Mouse (Mus musculus) embryonic facial prominence, embryonic 15.5 days (tissue): ENCODE results near the gene Olfr1347. TPM values are rescaled to one million over a fixed set of nuclear protein-coding genes. Genes with fewer than 3 reads are reported as not detected.
"Not testable (repeated sequence)": the region's sequence is repeated elsewhere in the genome, so short reads cannot be mapped to it uniquely, and the experiment has no call there.

ENCODE experiments used
- ATAC-seq: fragments of 200-750 bp; cut with Nextera tagmentation; 2 replicates; pipeline ENCODE4 v1.8.0; 2017; ENCODE audit warnings: low read depth, moderate TSS enrichment; ENCODE audit not compliant: insufficient number of reproducible peaks, low FRiP score, low TSS enrichment
- H3K27ac ChIP-seq: fragments of 300-500 bp; sonication (generic); replicated peaks from 2 replicates; pipeline ENCODE4 v1.5.1; 2015; ENCODE audit warnings: mild to moderate bottlenecking, inconsistent platforms
- H3K27me3 ChIP-seq: fragments of 300-500 bp; sonication (generic); 2 replicates; pipeline ENCODE4 v1.6.1; 2015; ENCODE audit warnings: inconsistent platforms
- H3K36me3 ChIP-seq: fragments of 300-500 bp; sonication (generic); 2 replicates; pipeline ENCODE4 v1.6.1; 2015; ENCODE audit warnings: mild to moderate bottlenecking, inconsistent platforms
- H3K4me1 ChIP-seq: fragments of 300-500 bp; sonication (generic); 2 replicates; pipeline ENCODE4 v1.6.1; 2015; ENCODE audit warnings: inconsistent platforms
- H3K4me2 ChIP-seq: fragments of 300-500 bp; sonication (generic); replicated peaks from 2 replicates; pipeline ENCODE4 v1.6.1; 2015; ENCODE audit warnings: mild to moderate bottlenecking, inconsistent platforms
- H3K4me3 ChIP-seq: fragments of 300-500 bp; sonication (generic); replicated peaks from 2 replicates; pipeline ENCODE4 v1.5.1; 2015; ENCODE audit warnings: mild to moderate bottlenecking, inconsistent platforms
- H3K9ac ChIP-seq: fragments of 300-500 bp; sonication (generic); 2 replicates; pipeline ENCODE4 v1.6.1; 2015; ENCODE audit warnings: inconsistent platforms
- H3K9me3 ChIP-seq: fragments of 300-500 bp; sonication (generic); replicated peaks from 2 replicates; pipeline ENCODE4 v1.6.1; 2016; ENCODE audit warnings: inconsistent platforms
- WGBS: fragments of 180-500 bp; shearing (Covaris S2); methylation state at CpG from one replicate; pipeline ENCODE4 v1.1.7; 2015; 5-methylcytosine and 5-hydroxymethylcytosine counted together
- polyA plus RNA-seq: library from polyadenylated mRNA; unstranded; fragments of >200 nt; fragmentation: Nextera tagmentation; extraction: Ambion mirVana; gene quantifications from 2 replicates; pipeline ENCODE4 v1.2.1, GENCODE M21; 2015

The Olfr1347 gene
- not detected in 2 replicates for polyA plus RNA-seq

DNA sequence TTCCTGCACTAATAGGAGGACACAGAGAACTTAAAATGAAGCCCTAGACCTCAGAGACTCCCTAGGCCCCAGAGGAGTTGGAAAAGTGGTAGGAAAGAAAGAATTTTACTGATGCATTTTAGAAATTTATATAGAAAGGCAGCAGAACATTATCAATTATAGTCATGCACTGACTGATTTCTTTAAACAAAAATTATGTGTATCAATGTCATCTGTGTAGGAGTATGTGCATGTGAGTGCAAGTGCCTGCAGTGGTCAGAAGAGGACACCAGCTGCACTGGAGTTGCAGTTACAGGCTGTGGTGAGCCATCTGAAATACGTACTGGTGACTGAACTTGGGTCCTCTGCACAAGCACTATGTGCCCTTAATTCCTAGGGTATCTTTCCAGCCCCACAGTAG, at the start of gene Olfr1347:
TSS of gene Olfr1347 (minus strand) at position 101 of the 400 bp plus-strand sequence.
- no peak for ATAC-seq
- Histone ChIP-seq H3K27ac (no peak within 1 kb of the TSS), H3K9ac (no peak within 1 kb of the TSS), H3K36me3 (no peaks in the 10 kb centered on the region), H3K4me1 (no peaks in the 10 kb centered on the region), H3K4me3 (no peak within 1 kb of the TSS), H3K27me3 (no peaks in the 10 kb centered on the region), H3K4me2 (no peak within 1 kb of the TSS), H3K9me3 (no peaks in the 10 kb centered on the region; the same call in 1 of the 2 replicates)
- 56% methylated on average over 1 of the region's 1 CpGs for WGBS

DNA sequence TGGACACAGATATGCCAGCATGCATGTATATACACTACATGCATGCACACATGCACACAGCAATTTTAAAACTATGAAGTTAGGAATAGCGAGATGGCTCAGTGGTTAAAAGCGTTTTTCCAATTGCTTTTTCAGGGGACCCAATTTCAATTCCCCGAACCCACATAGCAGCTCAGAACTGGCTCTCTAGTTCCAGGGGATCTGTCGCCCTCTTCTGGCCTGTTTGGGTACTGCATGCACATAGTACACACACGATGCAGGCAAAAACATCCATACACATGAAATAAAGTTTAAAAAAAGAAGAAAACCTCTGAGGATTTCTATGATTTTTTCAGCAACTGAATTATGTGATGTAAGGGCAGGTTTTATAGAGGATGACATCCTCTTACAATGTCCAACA, 26.6 kb upstream of the Olfr1347 start:
- WGBS, result 64% methylated on average over 5 of the region's 5 CpGs
- H3K27ac ChIP-seq, result no peak overlapping the region
- ATAC-seq, result no peak
- H3K4me2 ChIP-seq, result no peak overlapping the region
- no peak overlapping the region for H3K9ac ChIP-seq
- no peaks in the 10 kb centered on the region for H3K27me3 ChIP-seq
- H3K9me3 ChIP-seq, result peaks cover 9% of the 10 kb centered on the region
- H3K4me3 ChIP-seq, result no peak overlapping the region
- no peaks in the 10 kb centered on the region for H3K4me1 ChIP-seq
- H3K36me3 ChIP-seq, result no peaks in the 10 kb centered on the region

DNA sequence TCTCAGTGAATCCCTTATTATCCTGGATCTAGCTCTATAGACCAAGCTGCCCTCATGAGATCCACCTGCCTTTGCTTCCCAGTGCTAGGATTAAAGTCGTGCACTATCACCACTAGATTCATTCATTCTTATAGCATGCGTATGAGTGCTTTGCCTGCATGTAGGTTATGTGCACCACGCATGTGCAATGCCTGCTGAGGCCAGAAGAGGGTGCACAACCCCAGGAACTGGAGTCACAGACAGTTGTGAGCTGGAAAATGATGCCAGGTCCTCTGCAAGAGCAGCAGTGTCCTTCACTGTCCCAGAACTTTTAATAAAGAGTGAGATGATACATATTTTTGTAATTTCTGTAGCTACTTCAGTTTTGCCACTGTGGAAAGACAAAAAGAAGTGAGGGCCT, 25.4 kb upstream of the Olfr1347 start:
- Histone ChIP-seq H3K4me3 (no peak overlapping the region), H3K27me3 (no peaks in the 10 kb centered on the region), H3K9me3 (peaks cover 9% of the 10 kb centered on the region), H3K4me1 (no peaks in the 10 kb centered on the region), H3K9ac (no peak overlapping the region), H3K36me3 (no peaks in the 10 kb centered on the region), H3K27ac (no peak overlapping the region), H3K4me2 (no peak overlapping the region)
- no peak for ATAC-seq
- WGBS, result 62% methylated on average over 3 of the region's 3 CpGs

DNA sequence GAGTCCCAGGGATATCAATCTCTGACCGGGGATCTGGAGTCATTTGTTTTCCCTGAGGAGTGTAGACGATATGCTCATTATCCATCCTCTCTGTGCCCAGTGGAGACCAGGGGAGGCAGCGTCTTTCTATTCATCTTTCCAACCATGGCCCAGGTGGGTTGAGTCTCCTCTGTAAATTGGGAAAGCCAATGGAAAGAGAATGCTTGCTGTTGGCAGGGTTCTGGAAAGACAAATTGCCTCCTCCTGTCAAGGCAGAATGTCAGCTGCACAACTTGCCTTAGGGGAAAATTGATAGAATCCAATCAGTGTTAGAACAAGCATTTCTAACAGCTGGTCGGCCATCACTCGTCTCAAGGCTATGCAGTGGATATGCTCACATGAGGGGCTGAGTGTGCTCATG, 23.3 kb upstream of the Olfr1347 start, which contains the start of gene Olfr1349:
TSS of gene Olfr1349 (minus strand) at position 101 of the 400 bp plus-strand sequence.
- 80% methylated on average over 5 of the region's 5 CpGs for WGBS
- Histone ChIP-seq H3K36me3 (no peaks in the 10 kb centered on the region), H3K27ac (no peak within 1 kb of the TSS), H3K4me2 (no peak within 1 kb of the TSS), H3K27me3 (no peaks in the 10 kb centered on the region), H3K4me3 (no peak within 1 kb of the TSS), H3K9ac (no peak within 1 kb of the TSS), H3K4me1 (no peaks in the 10 kb centered on the region), H3K9me3 (peaks cover 9% of the 10 kb centered on the region)
- no peak for ATAC-seq

DNA sequence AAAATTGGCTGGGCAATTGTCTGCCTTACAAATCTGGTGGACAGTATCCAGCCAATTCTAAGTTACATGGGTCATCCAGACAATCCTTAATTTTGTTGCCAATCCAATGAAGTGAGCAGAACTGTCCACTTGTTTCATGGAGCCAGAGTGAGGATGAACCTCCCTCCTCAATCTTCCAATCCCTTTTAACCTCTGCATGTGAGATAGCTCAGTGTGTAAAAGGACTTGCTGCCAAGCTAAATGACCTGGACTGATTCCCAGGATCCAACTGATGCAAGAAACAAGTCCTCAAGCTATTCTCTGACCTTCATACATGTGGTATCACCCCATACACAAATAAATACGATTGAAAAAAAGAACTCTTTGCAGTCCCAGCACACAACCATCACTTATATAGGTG, 22.1 kb upstream of the Olfr1347 start:
- 20% methylated on average over 1 of the region's 1 CpGs for whole genome bisulfite sequencing
- Histone ChIP-seq H3K4me3 (no peak overlapping the region), H3K9me3 (peaks cover 14% of the 10 kb centered on the region; the same call in 1 of the 2 replicates), H3K27me3 (no peaks in the 10 kb centered on the region), H3K9ac (no peak overlapping the region), H3K27ac (no peak overlapping the region), H3K4me2 (no peak overlapping the region), H3K36me3 (no peaks in the 10 kb centered on the region), H3K4me1 (no peaks in the 10 kb centered on the region)
- no peak for ATAC-seq

DNA sequence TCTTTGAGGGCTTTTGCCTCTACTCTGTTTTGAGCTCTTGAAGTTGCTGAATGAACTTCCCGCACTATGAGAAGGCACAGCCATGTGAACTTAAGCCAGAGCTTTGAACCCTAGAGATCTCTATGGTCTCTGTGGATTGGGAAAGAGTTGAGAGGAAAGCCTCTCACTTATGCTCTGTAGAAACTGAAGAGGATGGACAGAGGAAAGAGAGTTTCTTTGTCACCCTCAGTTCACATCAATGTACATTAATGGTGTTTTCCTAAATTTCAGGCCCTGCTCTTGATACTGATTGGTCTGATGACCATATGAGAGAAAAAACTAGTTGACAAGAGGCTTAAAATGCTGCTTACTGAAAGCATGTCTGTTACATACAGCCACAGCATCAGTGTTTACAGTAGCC, 9.1 kb upstream of the Olfr1347 start, which contains the start of gene Olfr1348:
TSS of gene Olfr1348 (minus strand) at position 101 of the 400 bp plus-strand sequence.
- H3K4me3 ChIP-seq, result no peak within 1 kb of the TSS
- no peaks in the 10 kb centered on the region for H3K36me3 ChIP-seq
- no peaks in the 10 kb centered on the region for H3K27me3 ChIP-seq
- ATAC-seq, result no peak
- H3K9me3 ChIP-seq, result 0 out of 2 replicates have a peak, but pooled peaks cover 3% of the 10 kb centered on the region
- WGBS, result 92% methylated on average over 1 of the region's 1 CpGs
- H3K9ac ChIP-seq, result no peak within 1 kb of the TSS
- H3K4me2 ChIP-seq, result no peak within 1 kb of the TSS
- no peaks in the 10 kb centered on the region for H3K4me1 ChIP-seq
- H3K27ac ChIP-seq, result no peak within 1 kb of the TSS

DNA sequence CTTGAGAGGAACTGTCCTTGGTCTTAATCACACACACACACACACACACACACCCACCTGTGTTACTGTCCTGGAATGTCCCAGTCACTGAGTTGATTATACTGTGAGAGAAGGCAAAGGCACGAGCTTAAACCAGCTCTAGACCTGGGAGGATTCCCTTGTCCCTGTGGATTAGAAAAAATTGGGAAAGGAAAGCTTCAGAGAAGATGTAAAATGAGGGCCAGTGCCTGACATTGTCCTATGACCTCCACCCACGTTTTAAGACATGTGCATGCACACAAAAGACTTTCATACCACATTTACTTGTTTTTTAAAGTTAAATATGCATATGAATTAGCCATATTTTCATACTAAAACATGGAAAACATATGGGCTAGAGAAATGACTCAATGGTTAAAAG, 12.7 kb downstream of the Olfr1347 start, which contains the start of gene Olfr5:
TSS of gene Olfr5 (minus strand) at position 101 of the 400 bp plus-strand sequence.
- 19% methylated on average over 2 of the region's 2 CpGs for WGBS
- Histone ChIP-seq H3K27ac (no peak within 1 kb of the TSS), H3K36me3 (no peaks in the 10 kb centered on the region), H3K9ac (no peak within 1 kb of the TSS), H3K4me1 (no peaks in the 10 kb centered on the region), H3K27me3 (no peaks in the 10 kb centered on the region), H3K4me2 (no peak within 1 kb of the TSS), H3K9me3 (no peaks in the 10 kb centered on the region), H3K4me3 (no peak within 1 kb of the TSS)
- no peak for ATAC-seq

DNA sequence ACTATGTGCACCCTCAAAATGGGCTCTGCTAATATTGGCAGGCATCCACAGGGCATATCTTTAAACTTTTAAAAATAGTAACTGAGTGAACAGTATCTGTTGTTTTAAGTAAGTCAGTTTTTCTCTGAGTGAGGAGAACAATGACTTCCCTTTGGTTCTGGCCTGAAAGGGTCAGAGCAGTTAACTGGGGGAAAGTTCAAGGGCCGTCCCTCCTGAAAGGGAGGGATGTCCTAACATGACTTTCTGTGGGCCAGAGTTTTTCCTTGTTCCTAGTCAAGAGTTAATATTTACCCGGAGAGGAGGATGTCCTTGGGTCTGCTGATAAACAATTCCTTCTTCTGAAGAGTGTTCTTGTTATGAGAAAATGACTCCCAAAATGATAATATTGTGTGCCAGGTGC, 21.9 kb downstream of the Olfr1347 start:
- WGBS, result 75% methylated on average over 2 of the region's 2 CpGs

DNA sequence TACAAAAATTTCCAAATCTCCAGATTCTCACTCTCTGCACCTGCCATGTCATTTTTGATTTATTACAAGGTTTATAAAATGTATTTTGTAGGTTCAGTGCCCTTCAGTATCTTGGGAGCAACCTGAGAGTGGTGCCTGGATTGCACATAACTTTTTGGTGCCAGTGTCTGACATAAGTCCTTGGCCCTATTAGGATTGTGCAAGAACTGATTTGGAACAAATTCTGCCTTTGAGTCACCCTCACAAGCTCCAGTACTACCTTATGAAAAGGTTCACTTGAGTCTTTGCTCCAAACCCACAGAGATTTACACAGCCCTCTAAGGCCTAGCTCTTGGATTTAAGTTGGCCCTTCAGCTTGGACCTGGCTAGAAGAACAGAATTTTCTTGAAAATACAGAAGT, 32.6 kb downstream of the Olfr1347 start, which contains the start of gene Olfr1346:
TSS of gene Olfr1346 (plus strand) at position 151 of the 400 bp plus-strand sequence.
- no peak for ATAC-seq
- H3K4me2 ChIP-seq, result no peak within 1 kb of the TSS
- H3K4me1 ChIP-seq, result no peaks in the 10 kb centered on the region
- H3K27ac ChIP-seq, result no peak within 1 kb of the TSS
- no peak within 1 kb of the TSS for H3K4me3 ChIP-seq
- no peaks in the 10 kb centered on the region for H3K27me3 ChIP-seq
- no peak within 1 kb of the TSS for H3K9ac ChIP-seq
- no peaks in the 10 kb centered on the region for H3K36me3 ChIP-seq
- H3K9me3 ChIP-seq, result no peaks in the 10 kb centered on the region

More for the DNA sequence above, 21.9 kb downstream of the Olfr1347 start:
- not testable (repeated sequence) for H3K27me3 ChIP-seq, H3K27ac ChIP-seq, H3K4me3 ChIP-seq, H3K4me1 ChIP-seq, H3K4me2 ChIP-seq, ATAC-seq, H3K9ac ChIP-seq, H3K36me3 ChIP-seq, H3K9me3 ChIP-seq

DNA sequence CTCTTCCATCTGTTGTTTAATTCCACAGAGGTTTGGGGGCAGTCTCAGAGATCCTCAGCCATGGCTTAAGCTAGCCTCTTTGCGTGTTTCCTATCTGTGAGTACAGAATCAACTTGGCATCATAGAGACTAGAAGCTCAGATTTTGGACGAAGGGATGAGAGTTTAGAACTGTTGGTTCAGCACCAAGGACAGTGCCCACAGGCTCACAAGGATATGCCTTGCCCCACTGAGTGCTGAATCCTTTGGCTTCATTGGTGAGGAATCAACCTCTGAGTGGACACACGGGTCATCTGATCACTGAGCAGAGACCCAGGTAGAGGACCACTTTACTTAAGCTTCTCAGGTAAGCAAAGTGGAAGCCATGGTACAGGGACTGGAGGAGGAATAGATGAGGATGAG, 43.2 kb downstream of the Olfr1347 start:
- Histone ChIP-seq H3K4me3 (no peak overlapping the region), H3K27ac (no peak overlapping the region), H3K9ac (no peak overlapping the region), H3K4me2 (no peak overlapping the region), H3K27me3 (no peaks in the 10 kb centered on the region), H3K4me1 (no peaks in the 10 kb centered on the region), H3K9me3 (0 out of 2 replicates have a peak, but pooled peaks cover 3% of the 10 kb centered on the region), H3K36me3 (no peaks in the 10 kb centered on the region)
- WGBS, result 49% methylated on average over 3 of the region's 3 CpGs
- no peak for ATAC-seq

DNA sequence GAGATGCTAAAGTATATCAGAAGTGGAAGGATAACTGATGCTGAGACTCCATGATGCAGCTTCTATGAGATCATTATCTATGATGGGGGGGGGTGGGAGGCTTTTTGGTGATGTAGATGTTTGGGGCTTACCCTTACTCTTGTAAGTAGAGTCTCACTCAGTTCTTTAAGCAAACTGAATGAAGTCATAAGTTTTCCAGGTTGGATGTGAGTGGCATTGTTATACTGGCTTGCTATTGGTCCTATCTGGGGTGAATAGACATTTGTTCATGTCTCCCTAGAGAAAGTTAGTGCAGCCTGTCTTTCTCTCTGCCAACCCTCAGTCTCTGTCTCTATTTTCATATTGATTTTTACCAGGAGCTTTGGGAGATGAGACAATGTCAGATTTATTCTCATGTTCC, 43.7 kb downstream of the Olfr1347 start, which contains the start of gene Olfr1336:
TSS of gene Olfr1336 (plus strand) at position 301 of the 400 bp plus-strand sequence.
- Histone ChIP-seq H3K27ac (no peak within 1 kb of the TSS), H3K4me2 (no peak within 1 kb of the TSS), H3K4me3 (no peak within 1 kb of the TSS), H3K9me3 (0 out of 2 replicates have a peak, but pooled peaks cover 3% of the 10 kb centered on the region), H3K9ac (no peak within 1 kb of the TSS), H3K27me3 (no peaks in the 10 kb centered on the region), H3K4me1 (no peaks in the 10 kb centered on the region), H3K36me3 (no peaks in the 10 kb centered on the region)
- no peak for ATAC-seq

DNA sequence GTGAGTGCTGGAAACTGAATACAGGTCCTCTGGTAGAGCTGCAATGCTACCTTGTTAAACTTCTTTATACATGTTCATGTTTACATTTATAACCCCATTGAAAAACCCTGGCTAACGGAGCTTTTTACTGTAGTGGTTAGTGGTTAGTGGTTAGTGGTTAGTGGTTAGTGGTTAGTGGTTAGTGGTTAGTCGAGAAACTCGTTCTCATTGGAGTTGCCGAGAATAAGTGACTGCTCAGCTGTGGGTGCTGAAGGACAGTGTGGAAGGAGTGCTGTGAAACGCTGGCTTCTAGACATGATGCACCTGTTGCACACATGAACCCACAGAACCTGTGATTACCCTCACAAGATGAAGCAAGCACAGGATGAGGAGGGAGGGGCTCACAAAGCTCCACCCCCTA, 51.8 kb downstream of the Olfr1347 start:
- Histone ChIP-seq H3K4me2 (no peak overlapping the region), H3K9me3 (no peaks in the 10 kb centered on the region), H3K36me3 (no peaks in the 10 kb centered on the region), H3K9ac (no peak overlapping the region), H3K4me3 (no peak overlapping the region), H3K4me1 (no peaks in the 10 kb centered on the region), H3K27me3 (no peaks in the 10 kb centered on the region), H3K27ac (no peak overlapping the region)
- ATAC-seq, result no peak
- WGBS, result 79% methylated on average over 5 of the region's 5 CpGs
